8 mouse cellular contexts compared by ENCODE assay signal in the genomic region with DNA sequence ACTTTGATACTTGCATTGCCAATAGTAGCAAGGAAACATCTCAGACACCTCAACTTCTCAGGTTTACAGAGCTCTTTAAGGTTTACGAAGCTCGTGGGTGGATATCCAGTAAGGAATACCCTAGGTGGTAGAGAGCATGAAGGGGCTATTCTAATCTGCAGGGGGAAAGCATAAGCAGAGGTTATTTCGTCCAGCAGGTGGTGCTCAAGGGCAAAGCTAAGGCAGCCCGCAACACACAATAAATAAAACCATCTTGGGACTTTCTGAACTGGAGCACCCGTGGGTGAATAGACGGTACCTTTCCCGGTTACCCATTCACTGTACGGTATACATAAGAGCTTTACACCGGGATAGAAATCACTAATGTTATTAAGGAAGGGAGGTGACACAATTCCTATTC.
DNase-seq lines count a peak whose midpoint lies in the region; ATAC-seq and TF ChIP-seq lines count a peak whose summit lies in the region.

No protein-coding gene starts in this region.

- TF ChIP-seq CTCF in Patski (IDR thresholded peaks at IDR 0.05): peak; percentile 85

- ATAC-seq in Patski: peak; percentile 97

- POLR2A ChIA-PET in Patski (lab: Charles Lee): no interaction called here

- no peak for DNase-seq in Patski (ENCODE audit: low read depth, low spot score)
- DNase-seq in cerebellum, adult 9-11 months: peak; percentile 30
- DNase-seq in frontal cortex, postnatal 25 days (ENCODE audit: low spot score in 2 of 2): peak; percentile 73 to 74
- peak; percentile 58 for DNase-seq in hindlimb bud, embryonic 11.5 days (ENCODE audit: extremely low spot score, low read depth, low spot score)
- DNase-seq in left cerebral cortex, adult 18-20 months (ENCODE audit: low spot score in 2 of 2): peak; percentile 82 to 87
- DNase-seq in lung, postnatal 4 days: peak; percentile 49 to 76
- peak; percentile 85 to 87 for DNase-seq in right cerebral cortex, adult 2 months (ENCODE audit: low spot score in 2 of 2)
- DNase-seq in urinary bladder, postnatal 14 days (ENCODE audit: low spot score): peak; percentile 80

- CTCF ChIA-PET in Patski (lab: Charles Lee): interaction anchor here (1.1 to 2.7 kb wide), 7 partner anchors 9 to 30 kb away, joined by 3 to 11 read pairs (median 4); no protein-coding TSS in a partner anchor

- H3K27me3 ChIP-seq in Patski: no peaks in the 10 kb centered on the region

- in situ Hi-C loops in Patski (cut with MboI; ENCODE audit: low pct_unique_long_range_greater_than_20kb): no loop called here
